Mouse (Mus musculus): ENCODE data around the gene Ttc30a1.
"Not testable (repeated sequence)": the region's sequence is repeated elsewhere in the genome, so short reads cannot be mapped to it uniquely, and the experiment has no call there.

DNA sequence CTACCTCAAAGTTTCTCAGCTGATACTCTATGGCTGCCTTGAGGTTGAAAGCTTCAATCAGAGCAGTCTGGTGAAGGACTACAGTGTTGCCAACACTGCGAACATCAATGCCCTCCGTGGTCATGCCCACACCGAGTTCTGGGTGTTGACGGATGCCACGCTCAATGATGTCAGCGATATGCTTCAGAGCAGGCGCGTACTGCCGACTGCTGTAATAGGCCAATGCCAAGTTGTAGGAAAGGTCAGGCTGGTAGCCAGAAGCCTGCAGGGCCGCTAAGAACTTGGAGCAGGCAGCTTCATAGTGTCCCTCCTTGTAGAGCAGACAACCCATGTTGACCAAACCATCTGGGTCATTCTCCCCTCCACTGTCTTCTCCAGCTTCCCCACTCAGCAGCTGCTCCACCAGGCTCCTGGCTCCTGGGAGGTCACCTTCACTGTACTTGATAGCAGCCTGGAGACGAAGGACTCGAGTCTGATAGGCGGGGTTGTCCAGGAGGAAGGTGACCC, 781 bp downstream of the Ttc30a1 start:
- TF ChIP-seq POLR2A (IDR thresholded peaks at IDR 0.05; ENCODE audit: control insufficient read depth, extremely low read depth, insufficient read depth, low read length, poor library complexity); CTCF (IDR thresholded peaks at IDR 0.05; ENCODE audit: borderline replicate concordance, control insufficient read depth, extremely low read depth, insufficient read depth, low read length, poor library complexity): not testable (repeated sequence)
